Mouse (Mus musculus): ENCODE measurements around the gene Tsga10.
"Not testable (repeated sequence)": the region's sequence is repeated elsewhere in the genome, so short reads cannot be mapped to it uniquely, and the experiment has no call there.

The Tsga10 gene

GRCm38 (mm10) chr1:37719761-37720640 is 146.2 kb downstream of the Tsga10 start, which contains the start of gene 2010300C02Rik:
Gene 2010300C02Rik (minus strand): TSS chr1:37720085.
- DNase-seq (ENCODE audit: low spot score), result peak; percentile 72

GRCm38 (mm10) chr1:37719030-37719723 is 147.1 kb downstream of the Tsga10 start:
- peak; percentile 13 for DNase-seq (ENCODE audit: low spot score)

- no peak for DNase-seq (ENCODE audit: low spot score)
These were observed 147.7 kb downstream of the Tsga10 start for GRCm38 (mm10) chr1:37718516-37718915.

- no peak for DNase-seq (ENCODE audit: low spot score)
These were observed 148.6 kb downstream of the Tsga10 start for GRCm38 (mm10) chr1:37717415-37718195.

GRCm38 (mm10) chr1:37712357-37712737 is 153.9 kb downstream of the Tsga10 start:
- DNase-seq (ENCODE audit: low spot score), result not testable (repeated sequence)

- no peak for DNase-seq (ENCODE audit: low spot score)
These were observed 154.5 kb downstream of the Tsga10 start for GRCm38 (mm10) chr1:37711596-37712356.

GRCm38 (mm10) chr1:37711082-37711481 is 155.1 kb downstream of the Tsga10 start:
- DNase-seq (ENCODE audit: low spot score), result no peak

GRCm38 (mm10) chr1:37709736-37710135 is 156.5 kb downstream of the Tsga10 start:
- no peak for DNase-seq (ENCODE audit: low spot score)

GRCm38 (mm10) chr1:37708270-37708955 is 157.8 kb downstream of the Tsga10 start:
- no peak for DNase-seq (ENCODE audit: low spot score)

Measured in retina, embryonic 14.5 days (tissue).